Mouse (Mus musculus): ENCODE measurements around the gene Zfp651. TPM values are rescaled to one million over a fixed set of nuclear protein-coding genes. Genes with fewer than 3 reads are reported as not detected.

Zfp651 gene
- polyA plus RNA-seq, 1 experiment = 47.0 TPM

DNA sequence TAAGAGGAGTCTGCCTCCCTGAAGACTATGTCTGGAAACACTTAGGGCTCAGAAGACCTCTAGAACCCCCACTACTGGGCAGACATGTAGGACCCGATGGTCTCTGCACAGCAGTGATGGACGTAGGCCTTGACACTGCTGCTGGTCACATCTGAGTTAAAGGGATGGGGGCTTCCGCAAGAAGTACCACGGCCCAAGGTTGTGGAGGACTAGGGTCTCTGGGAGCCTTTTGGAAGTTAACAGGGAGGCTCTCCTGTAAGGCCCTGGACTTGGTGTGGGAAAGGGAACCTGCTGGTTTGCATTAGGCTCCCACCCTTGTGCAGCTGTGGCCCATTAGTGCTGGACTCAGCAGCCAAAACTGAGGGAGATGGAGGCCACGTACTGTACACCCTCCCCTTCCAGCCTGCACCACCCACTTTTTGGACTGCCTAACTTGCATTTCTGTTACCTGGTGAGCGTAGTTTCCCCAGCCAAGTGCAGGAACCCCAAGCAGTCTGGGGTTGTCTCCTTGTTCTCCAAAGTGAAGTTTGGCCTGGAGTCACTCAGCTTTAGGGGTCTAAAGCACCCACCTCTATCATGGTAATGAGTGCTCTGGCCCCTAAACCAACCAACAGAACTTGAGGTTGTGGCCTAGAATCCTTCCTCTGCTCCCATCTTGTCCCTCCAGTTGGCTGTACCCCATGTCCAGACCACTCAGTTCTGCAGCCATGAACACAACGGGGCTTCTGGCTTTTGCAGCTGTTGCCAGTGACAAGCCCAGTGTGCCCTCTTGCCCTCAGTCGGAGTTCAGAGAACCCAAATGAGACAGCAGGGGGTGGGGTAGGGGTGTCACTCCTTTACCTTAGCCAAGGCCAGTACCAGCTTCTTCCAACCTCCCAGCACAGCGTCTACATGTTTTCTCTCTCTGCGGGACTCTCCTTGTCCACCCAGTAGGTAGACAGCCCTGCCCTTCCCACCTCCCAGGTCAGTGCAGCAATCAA, 1.0 kb upstream of the Zfp651 start:
- Histone ChIP-seq H3K4me2 (ENCODE audit: low read depth) (peak overlapping the region; percentile 81), H3K4me3 (peak overlapping the region; percentile 38), H3K79me2 (ENCODE audit: control insufficient read depth, insufficient read depth) (no peaks in the 10 kb centered on the region), H3K27me3 (ENCODE audit: control insufficient read depth, insufficient read depth, insufficient read length) (no peaks in the 10 kb centered on the region), H3K36me3 (ENCODE audit: control insufficient read depth, insufficient read depth) (peaks cover 21% of the 10 kb centered on the region), H3ac (ENCODE audit: control insufficient read depth, insufficient read length) (peak overlapping the region; percentile 78)
- TF ChIP-seq E2F4 (IDR thresholded peaks at IDR 0.05; ENCODE audit: insufficient read depth) = no peak
- TF ChIP-seq POLR2A (IDR thresholded peaks at IDR 0.05; ENCODE audit: insufficient read length, low read depth) = peak; percentile 30
- TF ChIP-seq TCF3 (IDR thresholded peaks at IDR 0.05; ENCODE audit: insufficient read length, low read depth) = no peak
- TF ChIP-seq POLR2AphosphoS2 (IDR thresholded peaks at IDR 0.05; ENCODE audit: insufficient read length, low read depth) = peak; percentile 90
- no peak for TF ChIP-seq TCF12 (IDR thresholded peaks at IDR 0.05; ENCODE audit: insufficient read depth, poor library complexity, severe bottlenecking)
- no peak for TF ChIP-seq USF1 (IDR thresholded peaks at IDR 0.05; ENCODE audit: low read depth)
- no peak for TF ChIP-seq CEBPB (IDR thresholded peaks at IDR 0.05; ENCODE audit: insufficient read depth, poor library complexity, severe bottlenecking)
- TF ChIP-seq MYOD1 (IDR thresholded peaks at IDR 0.05; ENCODE audit: control insufficient read depth in 1 of 3, insufficient read length in 2 of 3, low read depth in 2 of 3) = peak in 2 of 3 experiments; percentile 69 to 82
- TF ChIP-seq REST (IDR thresholded peaks at IDR 0.05; ENCODE audit: insufficient read depth, insufficient read length) = no peak
- TF ChIP-seq MAX (IDR thresholded peaks at IDR 0.05; ENCODE audit: low read depth) = no peak
- no peak for TF ChIP-seq SRF (IDR thresholded peaks at IDR 0.05; ENCODE audit: control insufficient read depth, insufficient read length, low read depth)
- TF ChIP-seq MYOG (IDR thresholded peaks at IDR 0.05; ENCODE audit: control insufficient read depth in 1 of 3, insufficient read depth in 1 of 3, insufficient read length in 2 of 3, low read depth in 2 of 3) = peak; percentile 30 to 81 (median 59)

DNA sequence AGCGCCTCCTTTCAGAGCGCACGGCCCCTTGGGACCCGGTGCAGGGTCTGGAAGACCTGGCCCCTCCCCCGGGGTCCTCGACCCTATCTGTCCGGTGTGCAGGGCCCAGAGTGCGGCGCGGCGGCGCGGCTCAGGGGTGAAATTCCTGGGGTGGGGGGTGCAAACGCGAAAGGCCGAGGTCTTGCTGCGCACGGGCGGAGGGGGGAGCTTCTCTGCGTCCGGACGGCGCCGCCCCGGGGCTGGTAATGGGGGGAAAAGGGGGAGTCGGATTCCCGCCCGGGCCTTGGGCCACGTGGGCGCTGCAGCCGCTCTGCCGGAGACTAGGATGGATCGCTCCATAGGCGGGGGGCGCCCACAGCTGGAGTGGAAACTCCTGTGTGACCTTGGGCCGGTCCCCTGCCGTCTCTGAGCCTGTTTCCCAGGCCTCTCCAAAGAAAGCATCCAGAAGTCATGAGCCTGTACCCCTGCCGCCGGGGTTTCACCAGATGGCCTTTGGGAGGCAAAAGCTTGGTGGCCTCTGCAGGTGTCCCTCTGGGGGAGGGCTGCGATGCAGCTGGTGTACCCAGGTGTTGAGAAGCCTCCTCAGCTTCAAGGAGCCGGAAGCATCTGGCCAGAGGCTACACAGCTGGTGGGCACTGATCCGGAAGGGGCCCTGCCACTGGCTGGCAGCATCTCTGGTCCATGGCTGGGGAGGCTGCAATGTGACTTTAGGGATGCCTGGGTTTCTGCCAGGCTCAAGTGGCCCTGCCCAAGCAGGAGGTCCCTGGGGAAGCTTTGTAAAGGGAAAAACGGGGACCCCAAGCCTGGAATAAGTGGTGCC, 1.4 kb downstream of the Zfp651 start:
- Histone ChIP-seq H3K79me2 (ENCODE audit: control insufficient read depth, insufficient read depth) (no peaks in the 10 kb centered on the region), H3K27me3 (ENCODE audit: control insufficient read depth, insufficient read depth, insufficient read length) (no peaks in the 10 kb centered on the region), H3K4me2 (ENCODE audit: low read depth) (peak overlapping the region; percentile 72), H3ac (ENCODE audit: control insufficient read depth, insufficient read length) (peak overlapping the region; percentile 78), H3K4me3 (peak overlapping the region; percentile 38), H3K36me3 (ENCODE audit: control insufficient read depth, insufficient read depth) (peaks cover 3% of the 10 kb centered on the region)
- TF ChIP-seq MYOG (IDR thresholded peaks at IDR 0.05; ENCODE audit: control insufficient read depth in 1 of 3, insufficient read depth in 1 of 3, insufficient read length in 2 of 3, low read depth in 2 of 3) (peak in 1 of 3 experiments; percentile 1), POLR2AphosphoS2 (IDR thresholded peaks at IDR 0.05; ENCODE audit: insufficient read length, low read depth) (no peak)

DNA sequence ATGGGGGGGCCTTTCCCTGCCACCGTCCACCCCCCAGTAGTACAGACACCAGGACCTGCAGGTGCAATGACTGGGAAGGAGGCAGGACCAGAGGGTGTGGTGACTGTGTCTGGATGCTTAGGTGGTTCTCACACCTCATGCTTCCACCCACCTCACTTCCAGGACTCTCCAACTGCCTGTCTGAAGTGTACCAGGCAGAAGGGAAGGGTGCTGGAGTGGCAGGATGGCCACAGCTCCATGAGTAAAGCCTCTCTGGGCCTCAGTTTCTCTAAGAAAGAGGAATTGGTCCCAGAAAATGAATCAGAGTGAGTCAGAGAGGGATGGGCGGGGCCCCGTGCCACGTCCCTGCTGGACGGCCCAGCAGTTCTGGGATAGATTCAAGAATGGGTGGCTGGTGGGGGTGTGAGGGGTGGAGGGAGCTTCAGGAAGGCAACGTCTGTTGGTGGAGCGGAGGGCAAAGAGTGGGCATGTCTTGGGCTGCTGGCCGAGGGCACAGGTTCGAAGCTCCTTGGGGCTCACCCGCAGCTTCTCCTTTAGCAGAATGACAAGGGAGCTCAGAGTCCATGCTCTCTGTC, 2.0 kb downstream of the Zfp651 start:
- Histone ChIP-seq H3ac (ENCODE audit: control insufficient read depth, insufficient read length) (no peak overlapping the region), H3K27me3 (ENCODE audit: control insufficient read depth, insufficient read depth, insufficient read length) (no peaks in the 10 kb centered on the region), H3K36me3 (ENCODE audit: control insufficient read depth, insufficient read depth) (peaks cover 3% of the 10 kb centered on the region), H3K4me3 (peak overlapping the region; percentile 38), H3K79me2 (ENCODE audit: control insufficient read depth, insufficient read depth) (no peaks in the 10 kb centered on the region), H3K4me2 (ENCODE audit: low read depth) (peak overlapping the region; percentile 72)
- TF ChIP-seq E2F4 (IDR thresholded peaks at IDR 0.05; ENCODE audit: insufficient read depth) (no peak), USF1 (IDR thresholded peaks at IDR 0.05; ENCODE audit: low read depth) (no peak), POLR2A (IDR thresholded peaks at IDR 0.05; ENCODE audit: insufficient read length, low read depth) (peak; percentile 16), REST (IDR thresholded peaks at IDR 0.05; ENCODE audit: insufficient read depth, insufficient read length) (no peak), TCF12 (IDR thresholded peaks at IDR 0.05; ENCODE audit: insufficient read depth, poor library complexity, severe bottlenecking) (no peak), POLR2AphosphoS2 (IDR thresholded peaks at IDR 0.05; ENCODE audit: insufficient read length, low read depth) (no peak)

DNA sequence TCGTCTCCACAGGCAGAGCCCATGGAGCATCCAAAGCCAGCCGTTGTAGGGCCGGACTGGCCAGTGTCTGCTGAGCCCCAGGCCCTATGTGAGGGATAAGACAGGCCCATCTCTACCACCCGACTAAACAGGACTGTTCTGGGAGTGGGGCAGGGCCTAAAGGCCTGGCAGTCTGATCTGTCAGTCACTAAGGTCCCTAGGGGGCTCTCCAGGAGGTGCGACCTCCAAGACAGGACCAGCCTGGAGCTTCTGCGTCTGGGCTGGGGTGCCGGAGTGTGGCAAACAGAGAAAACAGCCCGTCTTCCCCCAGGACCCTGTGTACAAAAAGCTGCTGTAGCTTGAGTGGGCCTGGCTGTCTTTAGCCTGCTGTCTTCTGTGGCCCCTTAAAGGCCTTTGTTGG, 2.7 kb downstream of the Zfp651 start:
- Histone ChIP-seq H3K4me2 (ENCODE audit: low read depth) (no peak overlapping the region), H3ac (ENCODE audit: control insufficient read depth, insufficient read length) (no peak overlapping the region), H3K27me3 (ENCODE audit: control insufficient read depth, insufficient read depth, insufficient read length) (no peaks in the 10 kb centered on the region), H3K36me3 (ENCODE audit: control insufficient read depth, insufficient read depth) (peaks cover 3% of the 10 kb centered on the region), H3K4me3 (no peak overlapping the region), H3K79me2 (ENCODE audit: control insufficient read depth, insufficient read depth) (no peaks in the 10 kb centered on the region)
- no peak for TF ChIP-seq REST (IDR thresholded peaks at IDR 0.05; ENCODE audit: insufficient read depth, insufficient read length)
- no peak for TF ChIP-seq E2F4 (IDR thresholded peaks at IDR 0.05; ENCODE audit: insufficient read depth)
- no peak for TF ChIP-seq MYOD1 (IDR thresholded peaks at IDR 0.05; ENCODE audit: control insufficient read depth in 1 of 3, insufficient read length in 2 of 3, low read depth in 2 of 3)
- TF ChIP-seq POLR2A (IDR thresholded peaks at IDR 0.05; ENCODE audit: insufficient read length, low read depth) = no peak
- TF ChIP-seq SRF (IDR thresholded peaks at IDR 0.05; ENCODE audit: control insufficient read depth, insufficient read length, low read depth) = no peak
- TF ChIP-seq TCF3 (IDR thresholded peaks at IDR 0.05; ENCODE audit: insufficient read length, low read depth) = no peak
- no peak for TF ChIP-seq MAX (IDR thresholded peaks at IDR 0.05; ENCODE audit: low read depth)
- TF ChIP-seq TCF12 (IDR thresholded peaks at IDR 0.05; ENCODE audit: insufficient read depth, poor library complexity, severe bottlenecking) = no peak
- TF ChIP-seq CEBPB (IDR thresholded peaks at IDR 0.05; ENCODE audit: insufficient read depth, poor library complexity, severe bottlenecking) = no peak
- TF ChIP-seq USF1 (IDR thresholded peaks at IDR 0.05; ENCODE audit: low read depth) = no peak
- TF ChIP-seq MYOG (IDR thresholded peaks at IDR 0.05; ENCODE audit: control insufficient read depth in 1 of 3, insufficient read depth in 1 of 3, insufficient read length in 2 of 3, low read depth in 2 of 3) = no peak
- no peak for TF ChIP-seq POLR2AphosphoS2 (IDR thresholded peaks at IDR 0.05; ENCODE audit: insufficient read length, low read depth)

Measured in myocyte (in vitro differentiated cells).